Mouse (Mus musculus): ENCODE measurements around the gene Cdc37. TPM values are rescaled to one million over a fixed set of nuclear protein-coding genes. Genes with fewer than 3 reads are reported as not detected.

The Cdc37 gene
- polyA plus RNA-seq, 1 experiment: 51.1 TPM

- Histone ChIP-seq H3K4me3 (replicated peaks; ENCODE audit: control insufficient read depth, low read depth, low read length) (no peak overlapping the region), H3K27ac (ENCODE audit: control insufficient read depth, insufficient read depth, low read depth, low read length, poor library complexity) (no peak overlapping the region), H3K4me1 (ENCODE audit: control insufficient read depth, insufficient read depth, low read length) (peaks cover 3% of the 10 kb centered on the region; the same call in 1 of the 2 replicates)
- WGBS: 23% methylated on average over 2 of the region's 2 CpGs
- TF ChIP-seq POLR2A (IDR thresholded peaks at IDR 0.05; ENCODE audit: borderline replicate concordance, control insufficient read depth, low read depth, low read length) (no peak), CTCF (IDR thresholded peaks at IDR 0.05; ENCODE audit: control insufficient read depth, insufficient read depth, low read length) (no peak)
These were observed 23.5 kb downstream of the Cdc37 start for GRCm38 (mm10) chr9:21126259-21126627.

GRCm38 (mm10) chr9:21125502-21126258 is 24.1 kb downstream of the Cdc37 start:
- peaks cover 3% of the 10 kb centered on the region; the same call in 1 of the 2 replicates for H3K4me1 ChIP-seq (ENCODE audit: control insufficient read depth, insufficient read depth, low read length)
- no peak overlapping the region for H3K4me3 ChIP-seq (replicated peaks; ENCODE audit: control insufficient read depth, low read depth, low read length)
- no peak overlapping the region; the same call in 1 of the 2 replicates for H3K27ac ChIP-seq (ENCODE audit: control insufficient read depth, insufficient read depth, low read depth, low read length, poor library complexity)
- TF ChIP-seq POLR2A (IDR thresholded peaks at IDR 0.05; ENCODE audit: borderline replicate concordance, control insufficient read depth, low read depth, low read length): no peak
- no peak for TF ChIP-seq CTCF (IDR thresholded peaks at IDR 0.05; ENCODE audit: control insufficient read depth, insufficient read depth, low read length)
- 40% methylated on average over 9 of the region's 9 CpGs for WGBS

GRCm38 (mm10) chr9:21124837-21125236 is 24.9 kb downstream of the Cdc37 start:
- Histone ChIP-seq H3K27ac (ENCODE audit: control insufficient read depth, insufficient read depth, low read depth, low read length, poor library complexity) (peak overlapping the region; percentile 25; the same call in 1 of the 2 replicates), H3K4me1 (ENCODE audit: control insufficient read depth, insufficient read depth, low read length) (peaks cover 3% of the 10 kb centered on the region; the same call in 1 of the 2 replicates), H3K4me3 (replicated peaks; ENCODE audit: control insufficient read depth, low read depth, low read length) (no peak overlapping the region)
- 72% methylated on average over 5 of the region's 5 CpGs for WGBS
- TF ChIP-seq POLR2A (IDR thresholded peaks at IDR 0.05; ENCODE audit: borderline replicate concordance, control insufficient read depth, low read depth, low read length) (no peak), CTCF (IDR thresholded peaks at IDR 0.05; ENCODE audit: control insufficient read depth, insufficient read depth, low read length) (no peak)

GRCm38 (mm10) chr9:21121483-21121882 is 28.3 kb downstream of the Cdc37 start:
- no peak for TF ChIP-seq CTCF (IDR thresholded peaks at IDR 0.05; ENCODE audit: control insufficient read depth, insufficient read depth, low read length)
- WGBS: 92% methylated on average over 16 of the region's 16 CpGs
- H3K4me1 ChIP-seq (ENCODE audit: control insufficient read depth, insufficient read depth, low read length): peaks cover 3% of the 10 kb centered on the region; the same call in 1 of the 2 replicates
- no peak overlapping the region for H3K4me3 ChIP-seq (replicated peaks; ENCODE audit: control insufficient read depth, low read depth, low read length)
- H3K27ac ChIP-seq (ENCODE audit: control insufficient read depth, insufficient read depth, low read depth, low read length, poor library complexity): no peak overlapping the region

DNA sequence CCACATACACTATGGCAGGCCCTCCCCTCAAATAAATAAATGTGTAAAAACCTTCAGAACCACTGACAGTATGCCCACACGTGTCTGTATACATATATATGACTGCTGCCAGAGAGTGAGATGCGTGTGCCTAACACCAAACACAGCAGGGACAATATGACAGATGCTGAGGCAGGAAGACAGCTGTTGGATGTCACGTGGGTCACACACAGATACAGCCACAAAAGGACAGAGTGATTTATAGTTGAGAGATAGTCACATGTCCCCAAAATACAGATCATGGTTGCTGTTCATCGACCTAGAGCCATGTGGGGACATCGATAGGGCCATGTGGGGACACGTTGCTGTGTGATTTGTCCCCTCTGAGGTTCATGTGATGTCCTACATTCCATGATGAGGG is 32.7 kb downstream of the Cdc37 start:
- no peak overlapping the region for H3K4me3 ChIP-seq (replicated peaks; ENCODE audit: control insufficient read depth, low read depth, low read length)
- no peaks in the 10 kb centered on the region for H3K4me1 ChIP-seq (ENCODE audit: control insufficient read depth, insufficient read depth, low read length)
- 71% methylated on average over 6 of the region's 6 CpGs for WGBS
- H3K27ac ChIP-seq (ENCODE audit: control insufficient read depth, insufficient read depth, low read depth, low read length, poor library complexity): no peak overlapping the region
- TF ChIP-seq CTCF (IDR thresholded peaks at IDR 0.05; ENCODE audit: control insufficient read depth, insufficient read depth, low read length): no peak
- no peak for TF ChIP-seq POLR2A (IDR thresholded peaks at IDR 0.05; ENCODE audit: borderline replicate concordance, control insufficient read depth, low read depth, low read length)

DNA sequence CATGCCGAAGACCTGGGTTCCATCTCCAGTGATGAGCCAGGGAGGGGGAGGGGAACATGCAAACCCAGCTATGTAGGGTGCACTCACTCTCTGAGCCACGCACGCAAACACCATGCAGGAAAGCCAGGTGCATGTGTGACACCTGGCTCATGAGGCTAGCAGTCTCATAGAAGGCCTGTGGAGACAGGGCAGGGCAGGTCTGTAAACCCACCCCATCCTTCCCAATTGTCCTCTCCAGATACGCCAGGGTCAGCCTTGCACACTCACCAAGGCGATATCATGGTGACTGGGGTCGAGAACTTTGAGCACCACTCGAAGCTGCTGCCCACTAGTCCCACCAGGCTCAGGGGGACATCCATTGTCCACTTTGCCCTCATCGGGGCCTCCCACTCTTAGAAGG is 34.7 kb downstream of the Cdc37 start:
- WGBS: 89% methylated on average over 8 of the region's 8 CpGs
- no peak overlapping the region for H3K27ac ChIP-seq (ENCODE audit: control insufficient read depth, insufficient read depth, low read depth, low read length, poor library complexity)
- no peak overlapping the region for H3K4me3 ChIP-seq (replicated peaks; ENCODE audit: control insufficient read depth, low read depth, low read length)
- TF ChIP-seq CTCF (IDR thresholded peaks at IDR 0.05; ENCODE audit: control insufficient read depth, insufficient read depth, low read length) (no peak), POLR2A (IDR thresholded peaks at IDR 0.05; ENCODE audit: borderline replicate concordance, control insufficient read depth, low read depth, low read length) (no peak)
- H3K4me1 ChIP-seq (ENCODE audit: control insufficient read depth, insufficient read depth, low read length): no peaks in the 10 kb centered on the region

- Histone ChIP-seq H3K4me1 (ENCODE audit: control insufficient read depth, insufficient read depth, low read length) (no peaks in the 10 kb centered on the region), H3K4me3 (replicated peaks; ENCODE audit: control insufficient read depth, low read depth, low read length) (no peak overlapping the region), H3K27ac (ENCODE audit: control insufficient read depth, insufficient read depth, low read depth, low read length, poor library complexity) (no peak overlapping the region)
- WGBS: 88% methylated on average over 7 of the region's 7 CpGs
- TF ChIP-seq CTCF (IDR thresholded peaks at IDR 0.05; ENCODE audit: control insufficient read depth, insufficient read depth, low read length) (no peak), POLR2A (IDR thresholded peaks at IDR 0.05; ENCODE audit: borderline replicate concordance, control insufficient read depth, low read depth, low read length) (no peak)
These were observed 35.6 kb downstream of the Cdc37 start for GRCm38 (mm10) chr9:21114190-21114589.

- WGBS: 90% methylated on average over 6 of the region's 6 CpGs
- no peak overlapping the region for H3K4me3 ChIP-seq (replicated peaks; ENCODE audit: control insufficient read depth, low read depth, low read length)
- H3K4me1 ChIP-seq (ENCODE audit: control insufficient read depth, insufficient read depth, low read length): no peaks in the 10 kb centered on the region
- no peak overlapping the region for H3K27ac ChIP-seq (ENCODE audit: control insufficient read depth, insufficient read depth, low read depth, low read length, poor library complexity)
- no peak for TF ChIP-seq POLR2A (IDR thresholded peaks at IDR 0.05; ENCODE audit: borderline replicate concordance, control insufficient read depth, low read depth, low read length)
- no peak for TF ChIP-seq CTCF (IDR thresholded peaks at IDR 0.05; ENCODE audit: control insufficient read depth, insufficient read depth, low read length)
These were observed 36.0 kb downstream of the Cdc37 start for GRCm38 (mm10) chr9:21113751-21114150.
